Mouse (Mus musculus) intestine, embryonic 16.5 days (tissue): ENCODE data around the gene Gm826. TPM values are rescaled to one million over a fixed set of nuclear protein-coding genes. Genes with fewer than 3 reads are reported as not detected.

Experiments used
- ATAC-seq: fragments of 200-750 bp; cut with Nextera tagmentation; 2 replicates; pipeline ENCODE4 v1.8.0; 2017; ENCODE audit warnings: moderate TSS enrichment, moderate library complexity
- H3K27ac ChIP-seq: fragments of 300-500 bp; sonication (generic); 2 replicates; pipeline ENCODE4 v1.5.1; 2014; ENCODE audit warnings: mild to moderate bottlenecking, low read length
- H3K27me3 ChIP-seq: fragments of 300-500 bp; sonication (generic); replicated peaks from 2 replicates; pipeline ENCODE4 v1.6.1; 2014; ENCODE audit warnings: low read length, control low read depth, mixed read lengths; ENCODE audit not compliant: control insufficient read depth, insufficient read depth
- H3K36me3 ChIP-seq: fragments of 300-500 bp; sonication (generic); 2 replicates; pipeline ENCODE4 v1.6.1; 2014; ENCODE audit warnings: low read length, control low read depth; ENCODE audit not compliant: control insufficient read depth, insufficient read depth
- H3K4me1 ChIP-seq: fragments of 300-500 bp; sonication (generic); 2 replicates; pipeline ENCODE4 v1.6.1; 2014; ENCODE audit warnings: low read length, control low read depth, mixed read lengths; ENCODE audit not compliant: control insufficient read depth, insufficient read depth
- H3K4me2 ChIP-seq: fragments of 300-500 bp; sonication (generic); 2 replicates; pipeline ENCODE4 v1.6.1; 2014; ENCODE audit warnings: low read depth, low read length, control low read depth
- H3K4me3 ChIP-seq: fragments of 300-500 bp; sonication (generic); 2 replicates; pipeline ENCODE4 v1.5.1; 2014; ENCODE audit warnings: mild to moderate bottlenecking, low read length
- H3K9ac ChIP-seq: fragments of 300-500 bp; sonication (generic); 2 replicates; pipeline ENCODE4 v1.6.1; 2014; ENCODE audit warnings: low read depth, low read length
- H3K9me3 ChIP-seq: fragments of 300-500 bp; sonication (generic); 2 replicates; pipeline ENCODE4 v1.6.1; 2016; ENCODE audit warnings: low read length, control low read depth; ENCODE audit not compliant: control insufficient read depth
- WGBS: fragments of 180-500 bp; shearing (Covaris S2); extraction: QIAGEN DNeasy Blood & Tissue Kit; methylation state at CpG from one replicate; pipeline ENCODE4 v1.1.7; 2014; 5-methylcytosine and 5-hydroxymethylcytosine counted together
- polyA plus RNA-seq: library from polyadenylated mRNA; unstranded; fragments of >200 nt; fragmentation: Nextera tagmentation; extraction: Ambion mirVana; gene quantifications from 2 replicates; pipeline ENCODE4 v1.2.1, GENCODE M21; 2015

The Gm826 gene
- polyA plus RNA-seq, 1 experiment from 2014 or later, result 24.3 TPM

DNA sequence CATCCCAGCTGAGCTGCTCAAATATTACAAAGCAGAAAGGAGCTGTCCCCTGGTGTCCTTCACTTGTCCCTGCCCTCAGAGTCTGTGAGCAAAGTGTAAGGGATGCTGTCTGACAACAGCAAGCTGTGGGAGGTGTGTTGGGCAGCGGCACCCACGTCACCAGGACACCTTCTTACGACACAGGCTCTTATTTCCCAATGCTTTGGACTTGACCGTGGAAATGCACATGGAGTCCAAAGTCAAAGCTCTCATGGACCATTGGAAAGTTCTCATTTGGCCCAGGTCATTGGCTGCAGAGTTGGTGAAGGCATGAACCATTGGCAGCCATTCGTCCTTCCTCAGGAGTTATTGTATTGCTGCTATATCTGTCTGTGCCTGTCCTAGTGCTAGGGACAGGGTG lies 5.6 kb upstream of the Gm826 start:
- ATAC-seq, result peak; percentile 10; the same call in 1 of the 2 replicates
- 0 out of 2 replicates have a peak overlapping the region, but pooled peaks have one; percentile 31 for H3K27ac ChIP-seq
- H3K9ac ChIP-seq, result no peak overlapping the region
- no peak overlapping the region for H3K4me2 ChIP-seq
- no peaks in the 10 kb centered on the region for H3K36me3 ChIP-seq
- H3K9me3 ChIP-seq, result no peaks in the 10 kb centered on the region
- H3K4me3 ChIP-seq, result no peak overlapping the region
- H3K27me3 ChIP-seq, result no peaks in the 10 kb centered on the region
- 89% methylated on average over 5 of the region's 5 CpGs for WGBS
- H3K4me1 ChIP-seq, result peaks cover 14% of the 10 kb centered on the region

DNA sequence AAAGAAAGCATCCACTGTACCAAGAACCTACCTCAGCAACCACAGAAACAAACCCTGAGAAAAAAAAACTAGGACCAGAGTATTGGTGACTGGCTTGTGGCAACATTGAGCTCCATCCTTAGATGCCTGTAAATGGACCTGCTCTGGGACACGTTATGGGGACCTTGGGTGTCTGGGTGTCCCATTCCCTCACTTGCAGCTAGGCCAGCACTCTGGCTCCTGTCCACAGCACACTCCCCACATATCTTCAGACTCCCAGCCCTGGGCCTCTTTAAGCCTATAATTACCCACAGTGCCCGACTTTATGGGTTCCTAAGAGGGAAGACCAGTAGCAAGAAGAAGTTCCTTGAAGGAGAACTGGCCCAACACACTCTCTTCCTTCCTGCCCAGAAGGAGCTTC lies 2.1 kb upstream of the Gm826 start:
- ATAC-seq, result no peak
- Histone ChIP-seq H3K27me3 (no peaks in the 10 kb centered on the region), H3K4me3 (no peak overlapping the region), H3K27ac (no peak overlapping the region), H3K9ac (no peak overlapping the region), H3K9me3 (no peaks in the 10 kb centered on the region), H3K36me3 (no peaks in the 10 kb centered on the region), H3K4me1 (peaks cover 13% of the 10 kb centered on the region), H3K4me2 (no peak overlapping the region)
- 57% methylated on average over 2 of the region's 2 CpGs for WGBS

DNA sequence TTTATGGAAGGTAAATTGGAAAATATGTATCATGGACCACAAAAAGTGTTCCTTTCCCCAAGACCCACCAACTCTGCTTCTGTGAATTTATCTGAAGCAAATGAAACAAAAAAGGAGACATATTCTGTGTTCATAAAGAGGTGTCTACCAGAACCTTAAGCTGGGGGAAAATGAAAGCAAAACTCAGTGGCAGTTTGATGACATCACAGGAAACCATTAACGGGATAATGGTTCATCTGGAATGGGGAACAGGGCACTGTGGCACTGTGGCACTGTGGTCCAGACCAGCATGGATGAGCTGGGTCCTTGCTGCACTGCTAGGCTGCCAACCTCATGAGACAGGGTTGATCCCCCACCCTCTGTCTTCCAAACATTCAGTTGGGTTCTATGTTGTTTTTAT lies 1.1 kb upstream of the Gm826 start:
- H3K27ac ChIP-seq, result no peak overlapping the region
- H3K4me3 ChIP-seq, result no peak overlapping the region
- ATAC-seq, result no peak
- no peaks in the 10 kb centered on the region for H3K9me3 ChIP-seq
- no peaks in the 10 kb centered on the region for H3K36me3 ChIP-seq
- no peak overlapping the region for H3K4me2 ChIP-seq
- H3K9ac ChIP-seq, result no peak overlapping the region
- 57% methylated on average over 1 of the region's 1 CpGs for whole genome bisulfite sequencing
- peaks cover 13% of the 10 kb centered on the region for H3K4me1 ChIP-seq
- H3K27me3 ChIP-seq, result no peaks in the 10 kb centered on the region

DNA sequence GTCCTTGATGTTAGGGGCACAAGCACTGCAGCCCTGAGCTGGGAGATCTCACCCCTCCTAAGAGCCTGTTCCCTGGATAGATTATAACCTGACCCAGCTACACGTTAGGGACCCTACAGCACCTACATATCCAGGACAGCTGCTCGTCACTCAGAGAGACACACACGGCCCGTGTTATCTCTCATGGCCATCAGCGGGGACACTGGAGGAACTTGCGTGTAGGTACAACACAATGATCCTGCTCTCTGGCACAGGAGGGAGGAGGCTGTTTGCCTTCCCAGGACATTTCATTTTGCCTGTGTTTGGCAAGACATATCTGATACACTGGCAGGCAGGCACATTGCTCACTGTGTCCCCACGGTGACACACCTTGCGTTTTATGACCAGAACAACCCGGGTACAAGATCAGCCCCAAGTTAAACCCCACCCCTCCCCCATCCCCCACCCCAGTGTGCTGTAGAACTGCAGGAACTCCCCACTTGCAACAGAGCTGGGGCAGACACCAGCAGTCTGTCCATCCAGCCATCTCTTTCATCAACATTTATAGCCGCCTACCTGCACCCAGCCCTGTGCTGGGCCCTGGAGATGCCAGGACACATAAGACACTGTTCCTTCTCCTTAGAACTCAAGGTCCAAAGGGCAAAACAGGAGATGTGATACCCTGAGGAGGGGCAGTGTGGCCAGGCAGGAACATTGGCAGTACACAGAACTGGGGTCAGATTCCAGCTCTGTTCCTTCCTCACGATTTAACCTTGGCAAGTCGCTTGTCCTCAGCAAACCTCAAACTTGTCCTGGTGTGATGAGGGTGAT lies 1.2 kb downstream of the Gm826 start:
- H3K27ac ChIP-seq, result peak overlapping the region; percentile 87
- H3K4me2 ChIP-seq, result no peak overlapping the region
- ATAC-seq, result peak; percentile 92
- WGBS, result 64% methylated on average over 12 of the region's 12 CpGs
- H3K9ac ChIP-seq, result 0 out of 2 replicates have a peak overlapping the region, but pooled peaks have one; percentile 27
- peaks cover 16% of the 10 kb centered on the region for H3K4me1 ChIP-seq
- H3K9me3 ChIP-seq, result no peaks in the 10 kb centered on the region
- H3K4me3 ChIP-seq, result no peak overlapping the region
- no peaks in the 10 kb centered on the region for H3K27me3 ChIP-seq
- no peaks in the 10 kb centered on the region for H3K36me3 ChIP-seq

DNA sequence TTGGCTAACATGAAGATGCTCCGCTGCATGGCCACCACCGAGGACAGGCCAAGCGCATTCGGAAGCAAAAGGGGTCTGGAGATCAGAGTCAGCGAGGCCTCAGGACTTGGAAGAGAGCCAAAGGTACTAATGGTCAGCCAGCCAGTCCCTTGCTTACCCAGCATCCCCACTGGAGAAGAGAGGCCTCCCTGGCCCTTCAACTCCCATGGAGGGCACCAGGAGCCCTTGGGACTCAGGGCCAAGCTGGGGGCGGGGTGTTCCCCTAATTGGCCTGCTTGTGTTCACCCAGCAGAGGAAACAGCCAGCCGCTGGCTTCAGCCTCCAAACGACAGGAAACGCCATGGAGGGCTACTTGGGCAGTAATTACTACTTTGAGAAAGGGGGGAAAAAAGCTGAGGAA lies 5.1 kb downstream of the Gm826 start:
- no peak overlapping the region for H3K27ac ChIP-seq
- H3K4me3 ChIP-seq, result no peak overlapping the region
- no peaks in the 10 kb centered on the region for H3K27me3 ChIP-seq
- H3K4me1 ChIP-seq, result peaks cover 13% of the 10 kb centered on the region
- H3K9ac ChIP-seq, result no peak overlapping the region
- WGBS, result 50% methylated on average over 9 of the region's 9 CpGs
- no peak overlapping the region for H3K4me2 ChIP-seq
- no peaks in the 10 kb centered on the region for H3K9me3 ChIP-seq
- no peak for ATAC-seq
- no peaks in the 10 kb centered on the region for H3K36me3 ChIP-seq

DNA sequence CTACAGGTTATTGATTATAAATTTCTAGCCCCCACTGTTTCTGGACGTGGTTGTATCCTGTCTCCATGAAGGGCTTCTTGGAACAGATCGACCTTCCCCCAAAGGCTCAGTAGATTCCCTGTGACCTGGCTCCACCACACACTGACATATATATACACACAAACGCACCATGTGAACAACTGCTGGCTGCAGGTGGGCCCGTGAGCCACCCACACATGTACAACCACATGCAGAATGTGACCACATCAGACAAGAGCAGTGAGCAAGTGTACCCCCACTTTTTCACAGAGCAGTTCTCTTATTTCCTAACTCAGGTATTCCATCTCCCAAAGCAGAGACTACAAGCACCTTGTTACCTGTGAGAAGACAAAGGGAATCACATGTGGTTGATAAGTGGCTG lies 6.2 kb downstream of the Gm826 start:
- Histone ChIP-seq H3K27me3 (no peaks in the 10 kb centered on the region), H3K4me1 (peaks cover 13% of the 10 kb centered on the region), H3K9ac (no peak overlapping the region), H3K4me3 (no peak overlapping the region), H3K36me3 (no peaks in the 10 kb centered on the region), H3K27ac (no peak overlapping the region), H3K9me3 (no peaks in the 10 kb centered on the region), H3K4me2 (no peak overlapping the region)
- 72% methylated on average over 4 of the region's 4 CpGs for WGBS
- no peak for ATAC-seq

DNA sequence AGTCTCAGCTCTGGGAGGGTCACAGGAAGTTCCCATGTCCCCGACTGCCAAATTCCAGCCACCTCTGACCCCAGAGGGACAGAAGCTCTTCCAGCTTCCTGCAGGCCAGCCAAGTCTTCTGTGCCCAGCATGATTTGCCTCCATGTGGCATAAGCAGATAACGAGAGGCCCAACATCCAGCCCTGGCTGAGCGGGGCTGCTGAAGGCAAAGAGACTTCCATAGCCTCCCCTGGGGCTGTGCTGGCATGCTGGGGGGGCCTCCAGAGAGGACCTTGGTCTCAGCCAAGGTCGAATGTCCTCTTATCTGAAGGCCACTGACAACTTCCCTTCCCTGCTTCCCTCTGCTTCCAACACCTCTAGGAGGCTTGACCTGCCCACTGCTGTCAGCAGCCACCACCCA lies 6.8 kb downstream of the Gm826 start:
- Histone ChIP-seq H3K9ac (peak overlapping the region; percentile 55), H3K9me3 (no peaks in the 10 kb centered on the region), H3K36me3 (no peaks in the 10 kb centered on the region), H3K27me3 (no peaks in the 10 kb centered on the region), H3K27ac (peak overlapping the region; percentile 46; the same call in 1 of the 2 replicates), H3K4me3 (peak overlapping the region; percentile 21), H3K4me1 (peaks cover 14% of the 10 kb centered on the region), H3K4me2 (peak overlapping the region; percentile 31; the same call in 1 of the 2 replicates)
- WGBS, result 17% methylated on average over 4 of the region's 4 CpGs
- peak; percentile 61 for ATAC-seq

DNA sequence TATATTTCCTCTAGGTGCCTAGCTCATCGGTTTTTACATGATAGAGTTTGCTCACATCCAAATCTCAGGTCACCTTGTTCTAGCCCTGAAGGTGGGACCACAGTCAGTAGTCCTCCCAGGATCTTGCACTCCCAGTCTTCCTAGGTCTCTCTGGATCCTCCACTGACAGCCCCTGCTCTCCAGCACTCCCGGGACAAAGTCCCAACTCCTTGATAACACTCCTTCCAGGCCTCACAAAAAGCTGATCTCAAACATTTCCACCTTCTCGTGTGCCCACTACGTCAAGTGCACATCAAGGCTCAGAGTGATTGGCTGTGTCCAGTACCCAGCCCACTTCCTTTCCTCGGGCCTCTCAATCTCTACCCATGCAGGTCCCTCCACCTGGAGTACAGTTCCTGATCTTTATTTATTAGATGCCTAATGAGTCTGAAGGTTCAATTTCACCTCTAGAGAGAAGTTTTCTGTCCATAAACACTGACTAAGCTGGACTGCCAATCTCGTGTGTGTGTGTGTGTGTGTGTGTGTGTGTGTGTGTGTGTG lies 8.8 kb downstream of the Gm826 start:
- Histone ChIP-seq H3K4me1 (peaks cover 13% of the 10 kb centered on the region), H3K4me2 (no peak overlapping the region), H3K27me3 (no peaks in the 10 kb centered on the region), H3K36me3 (no peaks in the 10 kb centered on the region), H3K4me3 (no peak overlapping the region), H3K9me3 (no peaks in the 10 kb centered on the region), H3K27ac (peak overlapping the region; percentile 52), H3K9ac (no peak overlapping the region)
- WGBS, result 66% methylated on average over 6 of the region's 6 CpGs
- ATAC-seq, result peak; percentile 80

DNA sequence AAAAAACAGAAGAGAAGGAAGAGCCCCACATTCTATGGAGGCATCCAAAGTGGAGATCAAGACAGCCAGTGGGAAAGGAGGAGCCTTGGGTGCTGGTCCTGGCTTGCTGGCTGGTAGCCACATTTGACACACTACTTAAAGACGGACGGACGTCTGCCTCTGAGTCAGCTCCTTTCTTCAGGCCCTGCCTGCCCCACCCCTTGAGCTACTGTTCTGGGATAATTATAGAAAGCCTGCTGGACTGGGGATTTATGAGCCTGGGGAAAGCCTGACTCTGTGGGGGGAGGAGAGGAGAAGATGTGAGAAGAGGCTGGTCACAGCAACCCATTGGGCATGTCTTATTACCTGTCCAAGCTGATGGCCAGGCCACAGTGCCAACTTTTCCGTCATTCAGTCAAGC lies 12.1 kb downstream of the Gm826 start:
- no peak overlapping the region for H3K27ac ChIP-seq
- ATAC-seq, result peak; percentile 63
- H3K4me3 ChIP-seq, result no peak overlapping the region
- H3K4me2 ChIP-seq, result no peak overlapping the region
- no peaks in the 10 kb centered on the region for H3K9me3 ChIP-seq
- WGBS, result 32% methylated on average over 4 of the region's 4 CpGs
- peaks cover 4% of the 10 kb centered on the region; the same call in 1 of the 2 replicates for H3K4me1 ChIP-seq
- H3K27me3 ChIP-seq, result no peaks in the 10 kb centered on the region
- H3K36me3 ChIP-seq, result no peaks in the 10 kb centered on the region
- H3K9ac ChIP-seq, result no peak overlapping the region
